Mouse (Mus musculus) small intestine, adult 2 months (tissue): ENCODE measurements around the gene Mapk6.

ENCODE experiments used
- CTCF ChIP-seq: fragments of 200-500 bp; IDR thresholded peaks from 2 replicates; pipeline ENCODE4 v1.5.1; 2012; ENCODE audit warnings: low read depth, mild to moderate bottlenecking, control low read depth, inconsistent platforms, low read length, moderate library complexity, mixed read lengths; ENCODE audit not compliant: insufficient replicate concordance, insufficient read length; ENCODE audit errors: extremely low read depth
- POLR2A ChIP-seq: fragments of 200-500 bp; IDR thresholded peaks from 2 replicates; pipeline ENCODE4 v1.6.1; 2012; ENCODE audit warnings: low read depth, mild to moderate bottlenecking, control low read depth, inconsistent platforms, low read length, moderate library complexity

- TF ChIP-seq CTCF (no peak), POLR2A (no peak)
Observed at GRCm38 (mm10) chr9:75355783-75356182, 54.0 kb downstream of the Mapk6 start.
